Mouse (Mus musculus): Measurements from ENCODE around the gene Tmsb15l.

GRCm38 (mm10) chrX:136978616-136979015 is 1.9 kb upstream of the Tmsb15l start:
- TF ChIP-seq USF1 (IDR thresholded peaks at IDR 0.05; ENCODE audit: low read depth) (no peak), MYOG (IDR thresholded peaks at IDR 0.05; ENCODE audit: control insufficient read depth in 1 of 3, insufficient read depth in 1 of 3, insufficient read length in 2 of 3, low read depth in 2 of 3) (no peak), SRF (IDR thresholded peaks at IDR 0.05; ENCODE audit: control insufficient read depth, insufficient read length, low read depth) (no peak), POLR2A (IDR thresholded peaks at IDR 0.05; ENCODE audit: insufficient read length, low read depth) (no peak), POLR2AphosphoS2 (IDR thresholded peaks at IDR 0.05; ENCODE audit: insufficient read length, low read depth) (no peak), CEBPB (IDR thresholded peaks at IDR 0.05; ENCODE audit: insufficient read depth, poor library complexity, severe bottlenecking) (no peak), MYOD1 (IDR thresholded peaks at IDR 0.05; ENCODE audit: control insufficient read depth in 1 of 3, insufficient read length in 2 of 3, low read depth in 2 of 3) (no peak)

All from myocyte (in vitro differentiated cells).